In the genomic region with DNA sequence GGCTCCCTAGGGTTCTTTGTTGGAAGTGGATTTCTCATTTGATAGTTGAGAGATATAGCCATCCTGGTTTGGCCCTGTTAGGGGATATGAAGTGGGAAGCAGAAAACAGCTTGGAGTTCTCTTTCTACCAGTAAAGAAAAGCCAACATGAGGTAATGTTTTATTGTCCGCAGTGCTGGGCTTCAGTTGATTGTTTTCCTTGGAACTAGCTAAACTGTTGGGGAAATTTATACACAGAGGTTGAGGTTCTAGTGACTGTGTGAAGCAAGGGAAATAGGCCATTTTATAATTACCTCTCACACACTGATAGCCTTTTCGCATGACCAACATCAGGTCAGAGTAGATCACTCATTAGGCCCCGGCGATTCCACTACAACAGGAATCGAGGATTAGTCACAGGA, we compare ENCODE assay signal across 25 mouse cellular contexts. TPM values are rescaled to one million over a fixed set of nuclear protein-coding genes. Genes with fewer than 3 reads are reported as not detected.
A peak's percentile ranks its signal among the peaks of the same experiment; 100 is the strongest.
DNase-seq lines count a peak whose midpoint lies in the region; ATAC-seq and TF ChIP-seq lines count a peak whose summit lies in the region.
"Had no signal": no experiment of that assay in that cellular context is flagged by ENCODE, and none has a peak within 500 bp of the region (broad histone marks: within the 10 kb centered on the region; RNA-seq: fewer than 3 reads in every experiment).

No protein-coding gene starts in this region.

- 59% methylated on average over 5 of the region's 5 CpGs for WGBS in kidney, embryonic 15.5 days
- WGBS in forebrain, embryonic 16.5 days, result 71% methylated on average over 5 of the region's 5 CpGs

- H3K36me3 ChIP-seq in kidney, embryonic 15.5 days, result peaks cover 41% of the 10 kb centered on the region
- H3K36me3 ChIP-seq in forebrain, embryonic 16.5 days (ENCODE audit: control insufficient read depth, insufficient read depth), result peaks cover 12% of the 10 kb centered on the region

- 0 out of 2 replicates have a peak, but pooled peaks have one; percentile 25 for ATAC-seq in kidney, embryonic 15.5 days (replicated peaks; ENCODE audit: low FRiP score)
- no peak for ATAC-seq in forebrain, embryonic 16.5 days
- ATAC-seq: activated CD4-positive, CD25-positive, alpha-beta regulatory T cell, adult 4 months; CD4-positive, CD25-positive, alpha-beta regulatory T cell, adult 4 months; forebrain, embryonic 14.5 days; Patski had no signal

- no peak for DNase-seq in gastrocnemius, adult 2 months
- DNase-seq in gastrocnemius, adult 8-10 months (ENCODE audit: low spot score in 2 of 2), result no peak
- DNase-seq in kidney, postnatal 14 days, result no peak
- no peak for DNase-seq in left cerebral cortex, adult 2 months (ENCODE audit: extremely low spot score in 1 of 2, low spot score in 2 of 2)
- no peak for DNase-seq in left cerebral cortex, postnatal 10 days (ENCODE audit: extremely low spot score in 1 of 2, low spot score in 2 of 2)
- DNase-seq: adrenal gland, adult 2 months; adrenal gland, postnatal 25 days; B cell, adult 2 months; cerebellum, adult 18-20 months; cerebellum, adult 9-11 months; cerebellum, postnatal 36 days; gastrocnemius, postnatal 14 days; heart, adult 2 months had no signal

- TF ChIP-seq CTCF in gastrocnemius, adult 2 months (IDR thresholded peaks at IDR 0.05), result no peak
- no peak for TF ChIP-seq CTCF in left cerebral cortex, adult 2 months (IDR thresholded peaks at IDR 0.05)

- no peak overlapping the region for H3K4me3 ChIP-seq in gastrocnemius, adult 2 months
- no peak overlapping the region for H3K4me3 ChIP-seq in kidney, embryonic 15.5 days (replicated peaks)
- H3K4me3 ChIP-seq in left cerebral cortex, adult 2 months, result no peak overlapping the region
- H3K4me3 ChIP-seq in forebrain, embryonic 16.5 days (replicated peaks; ENCODE audit: low read length), result no peak overlapping the region
- H3K4me3 ChIP-seq: embryonic facial prominence, embryonic 10.5 days; erythroblast, embryonic 14.5 days; forebrain, embryonic 10.5 days; heart, adult 2 months; heart, embryonic 15.5 days; hindbrain, embryonic 15.5 days had no signal

- intact Hi-C loops in gastrocnemius, adult 2 months (cut with DNase I), result no loop called here
- intact Hi-C loops in left cerebral cortex, adult 2 months (cut with DNase I), result no loop called here
- intact Hi-C loops in left cerebral cortex, postnatal 10 days (cut with DNase I), result loop anchor here (10.0 kb wide), 1 partner anchor 137 kb away; no protein-coding TSS in a partner anchor

- no peak overlapping the region for H3K9ac ChIP-seq in kidney, embryonic 15.5 days
- no peak overlapping the region for H3K9ac ChIP-seq in forebrain, embryonic 16.5 days (replicated peaks; ENCODE audit: low read depth, low read length)
- H3K9ac ChIP-seq: heart, embryonic 15.5 days; hindbrain, embryonic 15.5 days had no signal

- peak overlapping the region; percentile 3; the same call in 1 of the 2 replicates for H3K27ac ChIP-seq in gastrocnemius, adult 2 months
- H3K27ac ChIP-seq in kidney, embryonic 15.5 days, result peak overlapping the region; percentile 70
- H3K27ac ChIP-seq in left cerebral cortex, adult 2 months, result peak overlapping the region; percentile 30
- H3K27ac ChIP-seq in forebrain, embryonic 16.5 days (ENCODE audit: low read length), result no peak overlapping the region
- H3K27ac ChIP-seq: embryonic facial prominence, embryonic 10.5 days; forebrain, embryonic 10.5 days; heart, adult 2 months; heart, embryonic 15.5 days; hindbrain, embryonic 15.5 days had no signal

- no peak overlapping the region for H3K4me2 ChIP-seq in kidney, embryonic 15.5 days
- H3K4me2 ChIP-seq in forebrain, embryonic 16.5 days (ENCODE audit: low read length), result no peak overlapping the region
- H3K4me2 ChIP-seq: heart, embryonic 11.5 days; heart, embryonic 15.5 days; hindbrain, embryonic 15.5 days had no signal

- peaks cover 9% of the 10 kb centered on the region for H3K4me1 ChIP-seq in kidney, embryonic 15.5 days
- 0 out of 2 replicates have a peak, but pooled peaks cover 1% of the 10 kb centered on the region for H3K4me1 ChIP-seq in forebrain, embryonic 16.5 days (replicated peaks; ENCODE audit: control insufficient read depth, insufficient read depth, low read length)
- H3K4me1 ChIP-seq: forebrain, embryonic 10.5 days; hindbrain, embryonic 15.5 days had no signal

- H3K27me3 ChIP-seq in kidney, embryonic 15.5 days, result no peaks in the 10 kb centered on the region
- no peaks in the 10 kb centered on the region for H3K27me3 ChIP-seq in forebrain, embryonic 16.5 days (replicated peaks; ENCODE audit: control insufficient read depth, insufficient read depth, low read length)
- H3K27me3 ChIP-seq: heart, embryonic 15.5 days; hindbrain, embryonic 15.5 days; Patski had no signal

- no peaks in the 10 kb centered on the region for H3K9me3 ChIP-seq in kidney, embryonic 15.5 days (replicated peaks)
- H3K9me3 ChIP-seq in forebrain, embryonic 16.5 days (ENCODE audit: control insufficient read depth, low read length), result no peaks in the 10 kb centered on the region
- H3K9me3 ChIP-seq: embryonic facial prominence, embryonic 10.5 days; forebrain, embryonic 10.5 days; heart, embryonic 15.5 days; hindbrain, embryonic 15.5 days had no signal

RNA-seq across cellular contexts. Expression of a gene that starts 37.2 kb away (rescaled TPM):
- total RNA-seq in gastrocnemius, adult 2 months (2021), result 10 to 100 TPM; 33.2 to 36.3 TPM
- total RNA-seq in gastrocnemius, adult 8-10 months (2022), result 10 to 100 TPM; 28.2 to 39.7 (median 34.2) TPM
- polyA plus RNA-seq in kidney, embryonic 15.5 days (2015; fragmentation: Nextera tagmentation; extraction: Ambion mirVana), result 131 and 133 TPM in 2 replicates
- 10 to 100 TPM; 92.3 to 93.6 TPM for total RNA-seq in left cerebral cortex, adult 2 months (2021)
- 10 to 100 TPM; 92.2 to 95.1 TPM for total RNA-seq in left cerebral cortex, postnatal 10 days (2021)
- polyA plus RNA-seq in forebrain, embryonic 16.5 days (2015; fragmentation: Nextera tagmentation; extraction: Ambion mirVana), result 114 and 122 TPM in 2 replicates
